Mouse (Mus musculus) thymus, postnatal 25 days (tissue): ENCODE measurements around the gene 6030445D17Rik.

Source experiments
- DNase-seq: peaks from one replicate; pipeline ENCODE4 v3.0.0; 2022

The 6030445D17Rik gene

GRCm38 (mm10) chr4:136462086-136462838 lies at the start of gene 6030445D17Rik:
6030445D17Rik (plus strand) TSS chr4:136462250.
- peak; percentile 51 for DNase-seq

DNA sequence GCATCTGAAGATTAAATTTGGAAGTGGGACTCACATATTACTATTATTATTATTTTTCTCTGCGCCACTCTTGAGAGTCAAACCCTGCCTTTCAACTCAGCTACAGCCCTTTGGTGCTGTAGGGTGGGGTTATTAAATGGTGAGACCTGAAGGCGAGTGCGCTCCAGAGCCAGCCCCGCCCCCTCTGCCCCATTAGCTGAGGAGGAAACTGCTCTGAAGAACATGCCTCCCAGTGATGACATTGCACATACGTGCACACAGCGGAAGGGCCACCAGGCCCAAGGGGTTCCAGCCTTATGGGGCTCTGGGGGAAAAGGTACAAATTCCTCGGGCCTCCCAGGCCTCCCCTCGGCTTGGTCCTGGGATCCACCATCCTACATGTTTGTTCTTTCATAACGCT lies 46.6 kb upstream of the 6030445D17Rik start:
- no peak for DNase-seq

GRCm38 (mm10) chr4:136418962-136419361 lies 43.1 kb upstream of the 6030445D17Rik start:
- DNase-seq, result no peak

- DNase-seq, result no peak
Observed at GRCm38 (mm10) chr4:136419386-136419785, 42.7 kb upstream of the 6030445D17Rik start.

DNA sequence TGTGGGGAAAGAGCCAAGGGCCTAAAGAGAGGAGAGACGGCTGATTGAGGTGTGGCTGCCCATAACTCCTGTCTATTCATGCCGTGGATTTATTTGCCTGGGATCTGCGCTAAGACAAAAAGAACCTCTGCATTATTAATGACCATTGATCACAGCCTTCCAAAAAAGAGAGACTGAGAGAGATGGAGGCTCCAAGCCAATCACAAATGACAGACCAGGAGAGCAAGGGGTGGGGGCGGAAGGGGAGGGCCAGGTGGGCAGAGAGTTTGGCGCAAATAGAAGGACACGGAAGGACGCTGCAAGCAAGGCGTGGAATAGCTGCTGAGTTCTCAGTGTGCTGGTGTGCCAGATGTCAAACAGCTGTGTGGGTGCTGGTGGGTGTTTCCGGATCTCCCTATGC lies 38.8 kb upstream of the 6030445D17Rik start, which contains the start of gene Htr1d:
TSS of gene Htr1d (plus strand) at position 301 of the 400 bp plus-strand sequence.
- no peak for DNase-seq

DNA sequence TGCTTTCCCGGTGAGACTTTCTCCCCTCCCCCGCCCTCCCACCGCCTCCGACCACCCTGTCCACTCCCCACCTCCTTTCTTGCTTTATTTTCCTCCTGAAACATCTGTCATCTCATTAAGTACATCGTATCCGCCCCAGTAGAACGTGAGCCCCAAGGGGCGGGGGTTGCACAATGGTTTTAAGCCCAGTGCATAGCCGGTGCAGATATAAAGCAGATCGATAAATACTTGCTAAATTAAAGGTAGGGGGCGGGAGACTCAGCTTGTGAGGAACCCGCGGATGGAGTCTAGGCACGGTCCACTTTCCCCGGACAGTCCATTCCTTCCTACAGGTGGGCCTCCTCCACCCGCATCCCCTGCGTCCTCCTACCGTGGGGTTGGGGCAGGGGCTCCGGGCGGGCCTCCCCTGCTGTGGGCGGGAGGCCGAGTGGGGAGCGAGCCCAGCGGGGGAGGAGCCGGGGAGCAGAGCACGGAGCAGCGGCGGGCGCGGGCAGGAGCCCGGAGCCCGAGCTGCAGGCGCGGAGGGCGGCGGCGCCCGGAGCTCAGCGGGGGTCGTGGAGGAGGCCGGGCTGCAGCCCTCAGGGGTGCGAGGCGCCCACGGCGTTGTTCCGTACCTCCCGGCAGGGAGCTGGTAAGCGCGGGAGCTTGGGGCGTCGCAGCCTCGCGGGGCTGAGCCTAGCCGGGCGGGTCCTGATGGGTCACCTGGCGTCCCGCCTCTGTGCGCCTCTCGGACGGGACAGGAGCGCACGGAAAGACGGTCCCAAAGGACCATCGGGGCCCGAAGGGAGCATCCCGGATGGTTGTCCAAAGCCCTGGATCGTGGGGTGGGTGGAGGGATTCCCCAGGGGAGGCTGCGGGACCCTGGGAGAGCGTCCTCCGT lies 37.7 kb upstream of the 6030445D17Rik start:
- no peak for DNase-seq

- DNase-seq, result peak; percentile 27
Observed at GRCm38 (mm10) chr4:136425000-136425288, 37.1 kb upstream of the 6030445D17Rik start.

DNA sequence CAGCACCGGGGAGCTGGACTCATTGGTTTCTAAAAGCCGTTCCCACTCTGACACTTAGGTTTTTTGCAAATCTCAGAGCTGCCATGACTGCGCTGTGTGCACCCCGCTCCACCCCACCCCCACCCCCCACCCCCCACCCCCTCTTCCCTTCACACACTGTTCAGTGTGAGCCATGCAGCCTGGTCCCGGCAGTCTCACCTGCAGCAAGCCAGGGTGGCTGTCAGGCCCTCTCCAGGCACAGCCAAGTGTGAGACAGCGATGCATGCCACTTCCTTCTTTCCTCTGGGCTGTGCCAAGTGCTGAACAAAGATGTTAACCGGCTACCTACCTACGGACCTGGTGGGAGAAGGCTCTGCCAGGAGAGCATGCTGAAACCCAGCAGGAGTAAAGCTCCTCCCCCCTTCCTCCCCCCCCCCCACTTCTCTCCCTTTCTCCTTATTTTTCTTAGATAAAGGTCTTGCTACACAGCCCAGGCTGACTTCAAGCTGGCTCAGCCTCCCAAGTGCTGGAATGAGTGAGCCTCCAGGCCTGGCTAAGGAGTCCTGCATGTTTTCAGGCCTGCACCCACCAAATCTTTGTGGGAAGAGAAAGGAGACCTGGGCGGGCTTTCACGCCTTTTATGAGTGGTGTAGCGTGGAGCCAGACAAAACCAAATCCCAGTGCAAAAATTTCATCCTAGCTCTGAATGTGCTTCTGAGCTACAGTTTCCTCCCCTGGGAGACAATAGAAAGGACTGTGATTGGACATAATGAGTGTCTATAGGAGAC lies 31.3 kb upstream of the 6030445D17Rik start:
- DNase-seq, result no peak

- DNase-seq, result peak; percentile 42
Observed at GRCm38 (mm10) chr4:136431376-136431693, 30.7 kb upstream of the 6030445D17Rik start.

GRCm38 (mm10) chr4:136434029-136434428 lies 28.0 kb upstream of the 6030445D17Rik start:
- no peak for DNase-seq

DNA sequence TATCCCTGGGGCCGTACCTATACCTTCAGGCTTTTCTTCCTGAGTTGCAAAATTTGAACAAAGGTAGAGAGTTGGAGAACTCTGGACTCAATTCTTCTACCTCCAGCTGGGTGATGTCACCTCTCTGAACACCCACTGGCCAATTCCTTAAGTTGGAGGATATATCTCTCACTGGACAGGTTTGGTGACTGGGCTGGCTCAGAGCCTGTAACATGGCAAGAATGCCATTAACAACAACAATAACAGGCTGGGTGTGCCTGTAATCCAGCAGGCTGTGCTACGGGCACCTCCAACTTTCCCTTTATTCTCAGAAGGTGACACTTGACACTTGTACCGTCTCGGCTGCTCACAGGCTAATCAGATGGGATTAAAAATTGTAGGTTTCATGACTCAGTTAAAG lies 22.9 kb upstream of the 6030445D17Rik start:
- DNase-seq, result no peak

DNA sequence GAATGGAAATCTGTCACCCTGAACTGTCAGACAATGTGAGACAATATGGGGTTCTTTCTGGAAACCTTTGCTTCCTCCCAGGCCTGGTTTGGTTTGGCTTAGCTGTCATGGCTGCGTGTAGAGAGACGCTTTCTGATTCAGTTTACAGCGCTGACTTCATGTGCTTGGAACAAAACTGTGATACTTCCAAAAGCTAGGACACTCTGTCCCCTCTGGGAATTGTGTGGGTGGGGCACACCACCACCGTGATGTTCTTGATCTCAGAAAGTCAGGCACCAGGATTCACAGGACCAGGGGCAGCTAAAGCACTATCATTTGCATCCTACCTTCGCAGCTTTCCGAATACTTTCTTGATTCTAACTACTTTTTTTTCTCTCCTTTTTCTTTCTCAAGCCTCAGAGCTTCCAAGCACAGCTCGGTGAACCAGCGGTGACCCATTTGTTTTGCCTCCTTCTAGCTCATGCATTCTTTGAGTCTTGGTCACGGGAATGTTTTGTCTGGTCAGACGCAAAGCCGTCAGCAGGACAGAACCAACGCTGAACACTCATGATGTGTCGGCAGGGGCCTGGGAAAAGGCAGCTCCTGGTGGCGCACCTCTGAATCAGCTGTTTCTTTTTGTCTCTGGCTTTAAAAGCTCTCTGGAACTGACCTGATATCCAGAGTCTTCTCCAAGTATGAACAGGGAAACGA lies 20.6 kb upstream of the 6030445D17Rik start:
- DNase-seq, result no peak

DNA sequence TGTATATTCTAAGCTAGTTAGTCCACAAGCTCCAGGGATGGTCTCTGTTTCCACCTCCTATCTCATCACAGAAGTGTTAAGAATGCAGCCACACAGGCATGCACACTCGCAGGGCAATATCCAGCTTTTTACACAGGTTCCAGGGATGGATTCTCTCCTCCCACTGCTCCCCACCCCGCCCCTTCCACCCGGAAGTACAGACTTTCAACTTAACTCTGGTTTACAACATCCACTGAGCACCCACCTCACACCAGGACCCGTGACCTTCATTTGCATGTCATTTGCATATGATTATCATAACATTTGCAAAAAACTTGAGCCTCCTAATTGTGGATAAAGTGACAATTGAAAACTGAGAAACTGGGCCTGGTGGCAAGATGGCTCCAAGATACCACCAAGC lies 17.5 kb upstream of the 6030445D17Rik start:
- no peak for DNase-seq

DNA sequence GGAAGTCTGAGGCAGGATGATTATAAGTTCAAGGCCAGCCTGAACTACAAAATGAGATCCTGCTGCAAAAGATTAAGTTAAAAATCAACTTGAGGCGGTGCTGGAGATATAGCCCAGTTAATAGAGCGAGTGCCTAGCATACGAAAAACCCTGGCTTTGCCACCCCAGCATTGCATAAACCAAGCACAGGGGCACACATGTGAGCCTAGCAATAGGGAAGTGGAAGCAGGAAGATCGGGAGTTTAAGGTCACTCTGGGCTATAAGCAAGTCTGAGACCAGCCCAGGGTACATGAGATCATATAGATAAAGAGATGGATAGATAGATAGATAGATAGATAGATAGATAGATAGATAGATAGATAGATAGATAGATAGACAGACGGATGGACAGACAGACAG lies 12.3 kb upstream of the 6030445D17Rik start:
- DNase-seq, result no peak

DNA sequence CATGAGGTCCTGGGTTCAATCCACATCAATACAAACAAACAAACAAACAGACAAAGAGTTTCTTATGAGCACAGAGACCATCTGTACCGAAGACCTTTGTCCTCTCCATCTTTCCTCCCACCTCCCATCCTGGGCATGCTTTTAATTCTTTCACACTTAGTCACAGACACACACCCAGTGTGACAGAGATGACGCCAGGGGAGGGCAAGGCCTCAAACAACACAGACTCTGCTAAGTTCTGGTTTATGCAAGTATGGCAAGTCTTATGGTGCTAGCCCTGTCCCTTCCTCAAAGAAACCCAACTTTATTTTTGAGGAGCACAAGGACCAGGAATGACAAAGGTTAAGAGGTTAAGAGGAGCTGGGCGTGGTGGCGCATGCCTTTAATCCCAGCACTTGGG lies 11.8 kb upstream of the 6030445D17Rik start:
- no peak for DNase-seq

- DNase-seq, result no peak
Observed at GRCm38 (mm10) chr4:136451564-136451963, 10.5 kb upstream of the 6030445D17Rik start.

GRCm38 (mm10) chr4:136452286-136452685 lies 9.8 kb upstream of the 6030445D17Rik start:
- DNase-seq, result no peak

DNA sequence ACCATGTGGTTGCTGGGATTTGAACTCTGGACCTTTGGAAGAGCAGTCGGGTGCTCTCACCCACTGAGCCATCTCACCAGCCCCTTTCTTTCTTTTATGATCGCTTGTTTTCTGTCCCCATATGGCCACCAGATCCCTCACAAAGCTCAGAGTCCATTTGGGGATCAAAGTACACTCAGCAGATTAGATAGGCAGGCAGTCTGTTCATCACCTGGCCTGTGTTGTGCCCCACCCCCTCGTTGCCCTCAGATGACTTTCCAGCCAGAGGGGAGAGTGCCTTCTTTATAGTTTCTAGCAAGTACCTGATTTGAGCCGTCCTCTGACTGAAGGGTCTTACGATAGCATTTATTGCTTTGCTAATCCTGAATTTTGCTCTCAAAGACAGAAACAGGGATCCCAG lies 9.3 kb upstream of the 6030445D17Rik start:
- no peak for DNase-seq

- DNase-seq, result peak; percentile 71
Observed at GRCm38 (mm10) chr4:136454850-136455260, 7.2 kb upstream of the 6030445D17Rik start.

- DNase-seq, result no peak
Observed at GRCm38 (mm10) chr4:136456516-136457218, 5.4 kb upstream of the 6030445D17Rik start.

- no peak for DNase-seq
Observed at GRCm38 (mm10) chr4:136458276-136458675, 3.8 kb upstream of the 6030445D17Rik start.

- DNase-seq, result no peak
Observed at GRCm38 (mm10) chr4:136459210-136459609, 2.8 kb upstream of the 6030445D17Rik start.
